Mouse (Mus musculus): ENCODE results near the gene Leng1. TPM values are rescaled to one million over a fixed set of nuclear protein-coding genes. Genes with fewer than 3 reads are reported as not detected.
A peak's percentile ranks its signal among the peaks of the same experiment; 100 is the strongest.
"Not testable (repeated sequence)": the region's sequence is repeated elsewhere in the genome, so short reads cannot be mapped to it uniquely, and the experiment has no call there.

The Leng1 gene
- polyA plus RNA-seq (2014; fragmentation: Nextera tagmentation; extraction: Ambion mirVana): 13.1 and 13.4 TPM in 2 replicates

- Histone ChIP-seq H3K4me3 (ENCODE audit: low read depth, low read length) (peak within 1 kb of the TSS; percentile 76), H3K36me3 (ENCODE audit: control insufficient read depth, insufficient read depth, low read length) (peaks cover 29% of the 10 kb centered on the region), H3K4me1 (replicated peaks; ENCODE audit: control insufficient read depth, insufficient read depth, low read length) (peaks cover 12% of the 10 kb centered on the region), H3K27ac (ENCODE audit: low read depth) (peak within 1 kb of the TSS; percentile 85), H3K9me3 (ENCODE audit: control insufficient read depth, low read length) (no peaks in the 10 kb centered on the region), H3K9ac (ENCODE audit: low read length) (peak within 1 kb of the TSS; percentile 79), H3K4me2 (ENCODE audit: low read length) (peak within 1 kb of the TSS; percentile 57), H3K27me3 (replicated peaks; ENCODE audit: control insufficient read depth, insufficient read depth, low read length) (no peaks in the 10 kb centered on the region)
- WGBS: 3% methylated on average over 45 of the region's 45 CpGs
- ATAC-seq (replicated peaks; ENCODE audit: low FRiP score, low TSS enrichment, low read depth) (peak; percentile 96), DNase-seq (ENCODE audit: low spot score) (peak; percentile 95)
Observed at GRCm38 (mm10) chr7:3665215-3666114, at the start of gene Leng1. TSS of gene Leng1 (minus strand) at chr7:3665840.

DNA sequence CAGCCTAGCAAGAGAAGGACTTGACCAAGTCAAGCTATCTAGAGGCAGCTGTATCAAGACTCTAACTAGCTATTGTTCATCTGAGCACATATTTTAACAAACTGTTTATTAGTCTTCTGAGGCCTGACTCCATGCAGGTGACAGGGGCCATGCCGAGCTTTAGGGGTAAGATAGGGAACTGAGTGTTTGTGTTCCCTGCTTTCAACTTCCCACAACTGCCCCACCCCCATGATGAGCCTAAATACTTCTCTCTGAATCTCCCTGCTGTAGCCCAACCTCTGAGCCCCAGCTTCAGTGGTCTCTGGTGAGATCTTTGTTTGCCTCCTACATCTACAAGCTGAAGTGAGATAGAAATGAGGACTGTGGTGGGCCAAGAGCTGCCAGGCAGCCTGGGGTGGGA is 49.6 kb upstream of the Leng1 start:
- Histone ChIP-seq H3K36me3 (ENCODE audit: control insufficient read depth, insufficient read depth, low read length) (no peaks in the 10 kb centered on the region), H3K9me3 (ENCODE audit: control insufficient read depth, low read length) (no peaks in the 10 kb centered on the region), H3K4me3 (ENCODE audit: low read depth, low read length) (no peak overlapping the region), H3K4me1 (replicated peaks; ENCODE audit: control insufficient read depth, insufficient read depth, low read length) (no peaks in the 10 kb centered on the region), H3K4me2 (ENCODE audit: low read length) (no peak overlapping the region), H3K9ac (ENCODE audit: low read length) (no peak overlapping the region), H3K27me3 (replicated peaks; ENCODE audit: control insufficient read depth, insufficient read depth, low read length) (no peaks in the 10 kb centered on the region), H3K27ac (ENCODE audit: low read depth) (no peak overlapping the region)
- no peak for ATAC-seq (replicated peaks; ENCODE audit: low FRiP score, low TSS enrichment, low read depth)
- WGBS: 48% methylated on average over 1 of the region's 1 CpGs
- DNase-seq (ENCODE audit: low spot score): no peak

DNA sequence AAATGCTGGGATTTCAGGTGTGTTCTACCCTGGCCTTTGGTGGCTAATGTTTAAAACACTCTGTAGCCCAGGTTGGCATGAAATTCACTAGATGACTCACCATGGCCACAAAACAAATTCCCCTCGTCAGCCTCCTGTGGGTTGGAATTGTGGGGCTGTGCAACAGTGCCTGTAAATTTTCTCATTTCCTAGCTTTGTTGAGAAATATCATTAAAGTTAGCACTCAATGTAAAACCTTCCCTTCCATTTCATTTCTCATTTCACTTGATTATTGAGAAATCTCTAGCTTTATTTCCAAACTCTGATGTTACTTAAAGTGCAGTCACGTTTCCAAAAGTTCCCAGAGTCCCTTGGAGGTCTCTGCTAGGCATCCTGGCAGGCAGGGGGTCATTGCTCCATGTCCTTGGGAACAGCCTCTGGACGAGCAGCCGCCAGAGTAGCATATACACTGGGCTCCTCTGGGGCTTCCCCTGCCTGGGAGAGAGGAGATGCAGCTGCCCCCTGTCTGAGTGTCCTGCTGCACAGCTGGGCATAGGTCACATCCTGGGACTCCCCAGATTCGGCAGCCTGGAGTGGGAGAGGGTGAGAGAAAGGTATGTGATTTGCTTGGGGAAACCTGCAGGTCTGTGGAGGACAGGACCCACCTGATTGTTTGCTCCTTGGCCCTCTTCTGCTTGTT is 46.8 kb upstream of the Leng1 start:
- Histone ChIP-seq H3K4me3 (ENCODE audit: low read depth, low read length) (no peak overlapping the region), H3K27me3 (replicated peaks; ENCODE audit: control insufficient read depth, insufficient read depth, low read length) (no peaks in the 10 kb centered on the region), H3K9me3 (ENCODE audit: control insufficient read depth, low read length) (no peaks in the 10 kb centered on the region), H3K36me3 (ENCODE audit: control insufficient read depth, insufficient read depth, low read length) (peaks cover 11% of the 10 kb centered on the region), H3K4me2 (ENCODE audit: low read length) (no peak overlapping the region), H3K9ac (ENCODE audit: low read length) (no peak overlapping the region), H3K4me1 (replicated peaks; ENCODE audit: control insufficient read depth, insufficient read depth, low read length) (no peaks in the 10 kb centered on the region), H3K27ac (ENCODE audit: low read depth) (no peak overlapping the region)
- 35% methylated on average over 5 of the region's 5 CpGs for WGBS
- ATAC-seq (replicated peaks; ENCODE audit: low FRiP score, low TSS enrichment, low read depth) (no peak), DNase-seq (ENCODE audit: low spot score) (no peak)

GRCm38 (mm10) chr7:3709000-3709399 is 43.4 kb upstream of the Leng1 start:
- Histone ChIP-seq H3K4me2 (ENCODE audit: low read length) (no peak overlapping the region), H3K27me3 (replicated peaks; ENCODE audit: control insufficient read depth, insufficient read depth, low read length) (no peaks in the 10 kb centered on the region), H3K9me3 (ENCODE audit: control insufficient read depth, low read length) (no peaks in the 10 kb centered on the region), H3K9ac (ENCODE audit: low read length) (no peak overlapping the region), H3K4me1 (replicated peaks; ENCODE audit: control insufficient read depth, insufficient read depth, low read length) (peaks cover 8% of the 10 kb centered on the region; the same call in 1 of the 2 replicates), H3K36me3 (ENCODE audit: control insufficient read depth, insufficient read depth, low read length) (peaks cover 33% of the 10 kb centered on the region), H3K27ac (ENCODE audit: low read depth) (no peak overlapping the region), H3K4me3 (ENCODE audit: low read depth, low read length) (no peak overlapping the region)
- 77% methylated on average over 1 of the region's 1 CpGs for WGBS
- DNase-seq (ENCODE audit: low spot score) (no peak), ATAC-seq (replicated peaks; ENCODE audit: low FRiP score, low TSS enrichment, low read depth) (no peak)

GRCm38 (mm10) chr7:3708447-3708980 is 42.9 kb upstream of the Leng1 start:
- WGBS: 38% methylated on average over 5 of the region's 5 CpGs
- DNase-seq (ENCODE audit: low spot score): not testable (repeated sequence)

GRCm38 (mm10) chr7:3707568-3708413 is 42.2 kb upstream of the Leng1 start:
- Histone ChIP-seq H3K9me3 (ENCODE audit: control insufficient read depth, low read length) (no peaks in the 10 kb centered on the region), H3K4me3 (ENCODE audit: low read depth, low read length) (no peak overlapping the region), H3K36me3 (ENCODE audit: control insufficient read depth, insufficient read depth, low read length) (peaks cover 33% of the 10 kb centered on the region), H3K27ac (ENCODE audit: low read depth) (no peak overlapping the region), H3K4me2 (ENCODE audit: low read length) (no peak overlapping the region), H3K27me3 (replicated peaks; ENCODE audit: control insufficient read depth, insufficient read depth, low read length) (no peaks in the 10 kb centered on the region), H3K9ac (ENCODE audit: low read length) (no peak overlapping the region), H3K4me1 (replicated peaks; ENCODE audit: control insufficient read depth, insufficient read depth, low read length) (peaks cover 12% of the 10 kb centered on the region; the same call in 1 of the 2 replicates)
- DNase-seq (ENCODE audit: low spot score) (peak; percentile 53), ATAC-seq (replicated peaks; ENCODE audit: low FRiP score, low TSS enrichment, low read depth) (0 out of 2 replicates have a peak, but pooled peaks have one; percentile 1)
- 33% methylated on average over 7 of the region's 7 CpGs for WGBS

More at GRCm38 (mm10) chr7:3708447-3708980, 42.9 kb upstream of the Leng1 start:
- 0 out of 2 replicates have a peak, but pooled peaks have one; percentile 2 for ATAC-seq (replicated peaks; ENCODE audit: low FRiP score, low TSS enrichment, low read depth)
- H3K27ac ChIP-seq (ENCODE audit: low read depth); H3K4me1 ChIP-seq (replicated peaks; ENCODE audit: control insufficient read depth, insufficient read depth, low read length); H3K27me3 ChIP-seq (replicated peaks; ENCODE audit: control insufficient read depth, insufficient read depth, low read length); H3K9me3 ChIP-seq (ENCODE audit: control insufficient read depth, low read length); H3K9ac ChIP-seq (ENCODE audit: low read length); H3K4me2 ChIP-seq (ENCODE audit: low read length); H3K4me3 ChIP-seq (ENCODE audit: low read depth, low read length): not testable (repeated sequence)
- peaks cover 33% of the 10 kb centered on the region for H3K36me3 ChIP-seq (ENCODE audit: control insufficient read depth, insufficient read depth, low read length)

GRCm38 (mm10) chr7:3707027-3707426 is 41.4 kb upstream of the Leng1 start:
- Histone ChIP-seq H3K4me2 (ENCODE audit: low read length) (peak overlapping the region; percentile 5; the same call in 1 of the 2 replicates), H3K4me3 (ENCODE audit: low read depth, low read length) (no peak overlapping the region), H3K27ac (ENCODE audit: low read depth) (peak overlapping the region; percentile 43; the same call in 1 of the 2 replicates), H3K9me3 (ENCODE audit: control insufficient read depth, low read length) (no peaks in the 10 kb centered on the region), H3K27me3 (replicated peaks; ENCODE audit: control insufficient read depth, insufficient read depth, low read length) (no peaks in the 10 kb centered on the region), H3K36me3 (ENCODE audit: control insufficient read depth, insufficient read depth, low read length) (peaks cover 33% of the 10 kb centered on the region), H3K4me1 (replicated peaks; ENCODE audit: control insufficient read depth, insufficient read depth, low read length) (peaks cover 12% of the 10 kb centered on the region; the same call in 1 of the 2 replicates), H3K9ac (ENCODE audit: low read length) (no peak overlapping the region)
- no peak for DNase-seq (ENCODE audit: low spot score)
- 61% methylated on average over 4 of the region's 4 CpGs for WGBS
- ATAC-seq (replicated peaks; ENCODE audit: low FRiP score, low TSS enrichment, low read depth): no peak

All from intestine, embryonic 14.5 days (tissue).